Mouse (Mus musculus) CD4-positive, CD25-positive, alpha-beta regulatory T cell, adult 4 months (primary cell): ENCODE measurements around the gene Sgip1. TPM values are rescaled to one million over a fixed set of nuclear protein-coding genes. Genes with fewer than 3 reads are reported as not detected.

Source experiments
- ATAC-seq: one replicate; pipeline ENCODE4 v1.8.0; 2017
- polyA plus RNA-seq, 2 experiments: library from polyadenylated mRNA; unstranded; fragments of 100-300 nt; shearing (Covaris generic); gene quantifications; one replicate each; pipeline ENCODE4 v1.2.1; 2017

The Sgip1 gene
- polyA plus RNA-seq, 2 experiments from 2014 or later: 1.7 to 2.8 TPM

- no peak for ATAC-seq
Measured at GRCm38 (mm10) chr4:102977778-102978321, 236.8 kb downstream of the Sgip1 start.

GRCm38 (mm10) chr4:102978440-102978839 is 237.3 kb downstream of the Sgip1 start, which contains the start of gene Tctex1d1:
Gene Tctex1d1 (plus strand): TSS chr4:102978606.
- peak; percentile 23 for ATAC-seq

- ATAC-seq: peak; percentile 58
Measured at GRCm38 (mm10) chr4:102979385-102979784, 238.3 kb downstream of the Sgip1 start.

DNA sequence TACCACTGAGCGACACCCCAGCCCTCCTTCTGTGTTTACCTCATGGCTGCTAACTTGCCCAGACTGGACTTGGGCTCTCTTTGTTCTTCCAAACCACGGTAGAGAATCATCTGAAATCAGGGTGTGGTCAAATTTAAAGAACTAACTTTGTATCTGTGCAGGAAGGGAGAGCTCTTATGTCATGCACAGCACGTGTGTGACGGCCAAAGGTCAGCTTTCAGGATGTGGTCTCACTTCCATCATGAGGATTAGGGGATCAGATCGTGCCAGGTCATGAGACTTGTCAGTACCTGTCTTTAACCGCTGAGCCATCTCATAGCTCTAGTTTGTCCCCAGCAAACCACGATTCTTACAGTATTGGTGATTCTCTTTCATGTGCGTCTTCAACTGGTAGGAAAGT is 240.6 kb downstream of the Sgip1 start:
- no peak for ATAC-seq

- no peak for ATAC-seq
Measured at GRCm38 (mm10) chr4:102986173-102986572, 245.1 kb downstream of the Sgip1 start.

DNA sequence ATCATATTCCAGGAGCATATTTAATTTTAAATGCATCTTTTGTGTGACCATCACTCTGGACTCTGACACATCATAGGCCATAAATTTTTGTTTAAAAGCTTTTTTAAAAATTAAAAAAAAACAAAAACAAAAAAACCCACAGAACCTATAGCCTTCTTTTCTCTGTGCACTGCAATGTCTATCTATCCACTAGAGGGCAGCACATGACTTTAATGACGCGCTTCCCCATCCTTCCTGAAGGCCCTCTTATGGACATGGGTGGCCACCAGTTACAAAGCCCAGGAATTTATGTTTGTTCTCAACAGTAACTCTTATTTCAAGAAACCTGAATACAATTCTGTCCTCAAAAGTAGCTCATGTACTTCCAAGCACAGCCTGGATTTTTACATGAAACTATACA is 245.8 kb downstream of the Sgip1 start:
- ATAC-seq: peak; percentile 72

- no peak for ATAC-seq
Measured at GRCm38 (mm10) chr4:102987325-102987724, 246.2 kb downstream of the Sgip1 start.

- no peak for ATAC-seq
Measured at GRCm38 (mm10) chr4:102987756-102988155, 246.7 kb downstream of the Sgip1 start.

DNA sequence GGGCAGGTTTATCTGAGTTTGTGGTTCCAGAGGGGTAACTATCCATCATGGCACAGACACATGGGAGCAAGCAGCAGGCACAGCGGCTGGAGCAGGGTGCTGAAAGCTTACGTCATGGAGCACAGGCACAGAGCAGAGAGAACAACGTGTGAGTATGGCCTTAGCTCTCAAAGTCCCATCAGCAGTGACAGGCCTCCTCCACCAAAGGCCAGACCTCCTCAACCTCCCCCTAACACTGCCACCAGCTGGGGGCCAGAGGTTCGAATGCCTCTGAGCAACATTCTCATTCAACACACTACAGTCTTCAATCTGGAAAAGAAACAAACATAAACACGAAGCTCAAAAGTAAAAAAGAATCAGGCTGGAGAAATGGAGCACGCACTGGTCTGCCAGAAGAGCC is 247.4 kb downstream of the Sgip1 start:
- ATAC-seq: no peak

- peak; percentile 41 for ATAC-seq
Measured at GRCm38 (mm10) chr4:102989391-102989790, 248.3 kb downstream of the Sgip1 start.

- ATAC-seq: no peak
Measured at GRCm38 (mm10) chr4:102990016-102990415, 248.9 kb downstream of the Sgip1 start.

DNA sequence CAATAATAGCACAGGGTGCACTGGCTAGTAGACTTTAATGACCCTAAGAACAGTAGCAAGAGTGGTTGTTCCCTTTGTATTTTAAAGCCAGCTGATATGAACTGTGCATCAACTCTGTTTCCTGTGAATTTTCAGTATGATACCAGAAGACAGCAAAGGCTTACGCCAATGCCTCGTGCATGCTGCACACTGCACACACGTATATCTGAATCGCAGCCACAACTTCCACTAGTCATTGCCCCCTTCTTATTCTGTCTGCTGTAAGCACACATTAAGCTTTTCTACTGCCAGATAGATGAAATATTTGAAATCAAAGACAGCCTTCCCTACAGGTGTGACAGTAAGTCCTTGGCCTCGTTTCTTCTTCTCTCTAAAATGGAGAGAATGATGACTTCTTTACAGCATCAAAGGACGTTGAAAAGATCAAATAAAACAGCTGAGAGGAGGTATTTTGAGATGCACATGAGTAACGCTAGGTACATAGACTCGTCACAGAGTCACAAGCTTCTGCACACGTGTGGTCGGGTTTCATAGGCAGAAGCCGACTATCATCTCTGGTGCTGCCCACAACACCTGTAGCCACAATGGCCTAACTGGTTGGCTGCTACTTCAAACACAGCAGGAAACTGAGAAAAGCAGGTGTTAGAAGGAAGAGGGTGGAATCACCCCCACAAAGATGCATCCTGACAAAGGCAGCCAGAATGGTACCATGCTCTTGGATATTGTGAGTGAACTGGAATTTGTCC is 249.7 kb downstream of the Sgip1 start:
- peak; percentile 50 for ATAC-seq

DNA sequence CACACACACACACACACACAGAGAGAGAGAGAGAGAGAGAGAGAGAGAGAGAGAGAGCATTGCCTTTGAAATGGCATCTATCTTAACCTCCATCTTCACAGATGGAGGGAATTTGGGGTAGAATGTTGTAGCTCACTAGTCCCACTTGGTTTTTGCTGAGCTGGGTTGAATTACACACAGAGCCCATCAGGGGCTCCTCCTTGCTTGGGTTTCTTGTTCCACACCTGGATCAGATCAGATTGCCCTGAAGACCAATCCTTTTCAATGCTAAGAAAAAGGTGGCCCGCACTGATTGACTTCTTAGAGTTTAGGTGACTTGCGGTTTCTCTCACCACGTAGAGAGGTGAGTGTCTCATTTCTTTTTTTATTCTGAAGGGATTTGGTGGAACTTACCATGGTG is 250.6 kb downstream of the Sgip1 start:
- ATAC-seq: no peak

GRCm38 (mm10) chr4:103004681-103005080 is 263.6 kb downstream of the Sgip1 start:
- no peak for ATAC-seq

DNA sequence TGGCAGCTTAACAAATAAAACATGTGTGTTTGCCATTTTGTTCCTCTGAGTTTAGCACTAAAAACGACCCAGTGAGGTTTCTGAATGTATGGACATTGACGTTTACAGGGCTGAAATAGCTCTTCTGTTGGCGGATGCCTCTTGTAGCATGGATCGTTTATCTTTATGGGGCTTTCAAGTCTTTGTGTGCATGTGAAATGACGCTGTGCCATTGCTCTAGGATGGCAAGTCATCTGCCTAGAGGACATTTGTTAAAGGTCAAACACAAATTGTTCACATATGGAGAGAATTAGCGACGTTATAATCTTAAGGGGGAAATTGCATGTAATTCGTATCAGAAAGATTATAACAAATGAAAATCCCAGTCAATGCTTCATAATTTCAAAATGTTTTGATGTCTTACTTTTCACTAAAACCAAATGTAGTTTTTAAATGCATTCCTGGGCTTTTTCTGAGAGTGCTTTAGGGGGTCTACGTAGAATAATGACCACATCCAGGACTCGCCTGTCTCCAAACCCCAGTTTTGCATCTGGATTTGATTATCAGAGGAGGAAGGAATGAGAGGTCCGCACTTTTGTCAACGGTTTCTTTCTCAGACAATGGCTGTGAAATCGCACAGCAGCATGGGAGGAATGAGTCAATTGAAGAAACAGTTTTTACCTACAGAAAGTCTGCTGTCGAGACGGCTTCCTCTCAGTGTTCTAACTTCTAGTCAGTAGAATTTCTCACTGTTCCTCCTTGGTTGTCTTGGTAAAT is 264.3 kb downstream of the Sgip1 start:
- peak; percentile 20 for ATAC-seq

DNA sequence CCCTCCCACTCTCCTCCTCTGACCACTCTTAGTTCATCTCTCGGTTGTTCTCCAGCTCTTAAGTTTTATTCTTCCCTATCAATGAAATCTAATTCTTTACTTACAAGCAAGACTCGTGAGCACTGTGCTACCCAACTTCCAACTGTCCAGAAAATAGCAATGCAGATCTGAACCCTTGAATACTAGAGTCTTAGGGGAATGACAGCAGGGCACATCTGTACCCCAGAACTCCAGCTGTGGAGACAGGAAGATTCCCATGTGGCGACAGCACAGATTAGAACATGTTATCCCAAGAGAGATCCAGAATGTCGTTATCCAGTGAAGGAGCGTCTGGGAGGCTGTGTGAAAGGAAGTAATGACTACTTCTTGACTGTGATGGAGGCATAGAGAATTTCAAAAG is 265.2 kb downstream of the Sgip1 start:
- ATAC-seq: no peak

GRCm38 (mm10) chr4:103006943-103007418 is 265.9 kb downstream of the Sgip1 start:
- peak; percentile 84 for ATAC-seq

DNA sequence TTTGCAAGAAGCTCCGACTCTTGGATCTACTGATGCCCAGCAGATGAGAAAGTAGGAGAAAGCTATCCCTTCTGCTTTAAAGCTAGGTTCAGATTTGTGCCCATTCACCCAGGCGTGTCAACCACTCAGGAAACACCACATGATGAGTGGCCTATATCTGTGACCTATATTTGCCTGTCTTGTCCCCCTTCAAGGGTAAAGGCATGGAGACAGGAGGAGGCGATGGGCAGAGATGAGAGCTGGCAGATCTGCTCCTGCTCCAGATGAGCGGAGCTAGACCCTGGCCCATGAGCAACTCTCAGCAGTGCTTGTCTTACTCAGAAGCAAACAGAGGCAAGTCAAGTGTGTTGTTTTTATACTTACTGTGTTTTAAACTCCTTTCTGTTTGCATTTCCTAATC is 269.6 kb downstream of the Sgip1 start:
- no peak for ATAC-seq

DNA sequence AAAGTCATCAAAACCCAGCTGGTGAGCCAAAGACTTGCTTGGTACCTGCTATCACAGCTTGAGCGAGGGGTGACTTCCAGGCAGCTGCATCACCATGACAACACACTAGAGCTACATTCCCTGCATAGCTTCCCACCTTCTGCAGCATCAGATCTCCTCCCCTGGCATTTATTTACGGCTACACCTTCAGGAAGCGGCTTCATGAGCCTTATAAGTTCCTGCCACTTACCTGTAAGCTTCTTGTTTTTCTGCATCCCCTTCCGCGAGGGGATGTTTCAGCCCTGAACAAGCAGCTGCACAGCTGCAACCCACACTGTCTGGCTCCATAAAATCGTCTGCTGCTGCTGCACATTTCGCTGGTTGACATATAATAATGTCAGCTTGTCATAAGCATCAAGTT is 270.7 kb downstream of the Sgip1 start:
- no peak for ATAC-seq

GRCm38 (mm10) chr4:103013490-103013889 is 272.4 kb downstream of the Sgip1 start:
- no peak for ATAC-seq
